Mouse (Mus musculus): ENCODE measurements at regions not wholly inside any gene's neighbourhood (a gene's known extent, or its start where the extent isn't known, plus 50 kb on each side); places are given as distances from the start of the nearest gene placed in this dataset.

DNA sequence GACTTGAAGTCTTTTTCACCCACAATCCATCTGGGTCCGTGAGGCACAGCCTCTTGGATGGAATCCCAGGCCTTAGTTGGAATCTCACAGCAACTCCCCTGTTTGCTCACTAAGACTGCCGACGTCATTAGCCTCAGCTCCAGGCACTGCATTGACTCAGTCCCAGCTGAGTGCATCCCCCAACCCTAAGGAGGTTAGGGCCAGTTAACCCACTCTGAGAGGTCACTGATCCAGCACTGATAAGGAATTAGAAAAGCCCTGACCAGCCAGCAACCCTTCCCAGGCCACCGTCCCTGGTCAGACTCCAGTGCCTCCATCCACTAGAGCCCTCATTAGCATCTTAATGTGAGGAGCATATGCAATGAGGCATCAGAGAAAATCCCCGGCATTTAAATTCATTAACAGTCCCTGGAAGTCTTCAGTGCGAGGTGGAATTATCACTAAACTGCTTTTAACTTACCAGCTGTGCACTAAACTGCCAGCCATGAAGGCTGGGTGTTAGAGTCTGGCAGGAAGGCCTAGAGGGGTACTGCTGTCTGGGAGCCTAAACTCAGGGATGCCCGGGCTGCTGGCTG lies 184.2 kb downstream of the Cct6b start:
- no peak for DNase-seq

DNA sequence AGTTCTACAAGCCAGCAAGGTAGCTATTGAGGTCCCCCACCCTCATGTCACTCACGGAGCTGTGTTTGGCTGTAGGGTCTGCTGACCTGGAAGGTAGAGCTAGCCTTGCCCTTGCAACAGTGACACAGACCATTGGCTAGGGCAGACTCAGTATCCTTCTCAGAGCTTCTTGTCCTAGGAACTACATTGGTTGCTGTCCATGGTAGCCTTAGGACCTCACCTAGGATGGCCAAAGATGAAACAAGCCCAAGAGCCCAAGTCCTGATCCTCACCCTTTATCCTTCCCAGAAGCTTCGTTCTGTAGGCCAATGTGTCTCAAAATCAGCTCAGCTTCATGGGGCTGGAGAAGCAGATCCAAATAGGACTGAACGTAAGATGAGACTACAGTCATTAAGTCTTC lies 187.3 kb downstream of the Tmem132e start:
- DNase-seq = no peak

DNA sequence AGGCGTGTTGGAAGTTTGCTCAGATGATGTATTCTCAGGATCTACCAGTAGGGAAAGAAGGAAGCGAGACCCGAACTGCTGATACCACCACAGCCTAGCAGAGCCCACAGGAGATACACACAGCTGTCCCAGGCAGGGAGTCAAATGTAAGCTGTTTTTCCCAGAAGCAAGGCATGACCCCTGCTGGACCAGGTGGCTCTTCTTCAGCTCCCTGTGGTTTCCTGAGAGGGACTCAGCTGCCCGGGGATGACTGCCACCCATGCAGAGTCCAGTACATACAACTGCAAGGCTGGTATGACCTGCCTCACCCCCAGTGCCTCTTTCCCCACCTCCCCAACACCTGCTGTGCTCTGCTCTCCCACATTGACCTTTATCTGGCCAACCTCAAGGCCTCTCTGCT lies 184.4 kb downstream of the Tmem132e start:
- no peak for DNase-seq

DNA sequence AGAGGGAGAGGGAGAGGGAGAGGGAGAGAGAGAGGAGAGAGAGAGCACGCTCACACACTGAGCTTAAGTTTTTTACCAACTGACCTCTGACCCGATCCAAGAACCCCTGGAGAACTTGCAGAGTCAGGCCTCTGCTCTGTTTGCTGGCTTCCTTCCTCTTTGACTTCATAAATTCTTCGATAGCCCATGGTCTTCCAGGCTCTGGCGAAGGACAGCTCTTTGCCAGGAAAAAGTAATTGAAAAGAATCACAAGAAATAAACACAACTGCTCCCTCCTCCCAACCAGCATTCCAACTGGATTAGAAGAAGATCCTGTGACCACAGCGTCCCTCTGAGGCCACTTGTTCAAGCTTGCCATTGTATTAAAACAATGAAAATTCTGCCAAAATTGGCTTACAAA lies 182.8 kb downstream of the Tmem132e start:
- no peak for DNase-seq

DNA sequence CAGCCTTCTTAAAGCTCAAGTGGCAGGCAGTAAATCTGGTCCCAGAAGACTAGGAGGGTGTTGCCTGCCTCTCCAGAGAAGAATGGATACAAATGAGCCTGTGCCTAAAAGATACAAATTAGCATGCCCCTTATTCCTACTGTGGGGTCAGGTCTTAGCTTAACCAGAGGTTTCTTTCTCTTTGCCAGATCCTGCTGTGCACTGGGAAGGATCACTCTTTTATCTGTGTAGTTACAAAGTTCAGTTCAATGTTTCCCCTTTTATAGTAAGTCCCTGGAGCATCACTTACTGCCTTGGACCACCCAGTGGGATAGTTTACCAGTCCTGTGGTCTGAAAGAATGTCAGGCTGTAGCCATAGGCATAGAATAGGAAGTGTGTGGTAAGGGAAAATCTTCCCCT lies 181.1 kb downstream of the Tmem132e start:
- DNase-seq = no peak

DNA sequence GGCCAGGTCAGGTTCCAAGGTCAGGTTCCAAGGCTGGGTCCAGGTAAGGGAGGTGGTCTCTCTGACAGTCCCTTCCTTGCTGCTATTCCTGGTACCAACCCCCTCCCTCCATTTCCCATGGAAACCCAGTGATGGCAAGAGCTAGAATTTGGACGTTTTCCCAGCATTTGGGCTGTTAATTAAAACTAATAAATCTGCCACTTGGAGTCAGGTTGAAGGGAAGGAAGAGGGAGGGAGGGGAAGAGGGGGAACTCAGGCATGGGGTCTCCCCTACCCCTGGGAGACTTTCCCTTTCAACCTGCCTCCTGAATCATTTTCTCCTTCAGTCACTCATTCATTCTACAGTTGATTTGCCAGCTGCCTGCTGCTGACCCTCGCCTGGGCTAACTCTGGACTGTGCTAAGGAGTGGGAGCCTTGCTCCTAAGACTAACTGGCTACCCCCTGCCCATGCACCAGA lies 179.5 kb downstream of the Tmem132e start:
- DNase-seq = no peak

DNA sequence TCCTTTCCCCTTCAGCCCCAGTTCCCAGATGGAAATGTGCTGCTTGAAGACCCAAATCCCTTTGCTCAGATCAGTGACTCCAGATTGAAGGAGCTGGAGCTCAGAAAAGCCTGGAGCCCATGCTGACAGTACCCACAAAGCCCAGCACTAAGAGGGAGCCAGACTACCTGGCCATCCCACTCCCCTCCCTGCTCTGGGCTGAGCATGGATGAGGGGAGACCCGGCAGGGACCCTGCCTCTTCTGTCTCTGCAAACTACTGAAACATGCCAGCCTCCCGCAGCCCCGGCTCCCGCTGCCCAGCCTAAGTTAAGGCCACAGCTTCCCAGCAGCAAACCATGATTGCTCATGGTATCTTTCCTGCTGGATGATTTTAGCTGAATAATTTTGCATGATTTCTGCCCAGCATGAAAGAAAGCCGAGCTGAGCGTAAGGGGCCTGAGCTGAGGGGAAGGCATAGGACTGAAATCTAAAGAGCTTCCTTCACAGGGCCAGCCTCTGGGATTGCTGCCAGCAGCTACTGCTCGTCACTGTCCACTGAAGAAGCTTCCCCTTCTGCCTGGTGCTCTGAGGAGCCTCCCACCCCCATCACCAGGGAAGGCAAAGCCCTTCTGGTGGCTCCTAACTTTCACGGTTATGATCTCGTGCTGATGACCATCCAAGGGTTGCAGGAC lies 178.4 kb downstream of the Tmem132e start:
- DNase-seq = no peak

DNA sequence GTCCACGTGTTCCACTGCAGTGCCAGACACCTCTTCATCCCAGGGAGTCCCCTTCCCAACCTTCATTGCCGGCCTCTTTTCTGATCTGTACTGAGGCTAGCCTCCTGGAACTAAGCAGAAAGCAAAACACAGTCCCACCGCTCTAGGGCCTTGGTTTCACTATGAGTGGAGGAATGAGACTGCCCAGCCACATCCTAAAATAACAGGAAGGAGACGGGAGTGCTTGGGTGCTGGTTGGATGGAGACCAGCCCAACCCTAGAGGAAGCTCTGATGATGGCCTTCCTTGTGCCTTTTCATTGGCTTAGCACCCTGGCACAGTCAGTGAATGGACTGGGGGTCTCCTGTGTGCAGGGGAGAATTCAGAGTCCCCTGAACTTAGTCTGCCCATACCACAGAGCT lies 177.4 kb downstream of the Tmem132e start:
- DNase-seq = no peak

DNA sequence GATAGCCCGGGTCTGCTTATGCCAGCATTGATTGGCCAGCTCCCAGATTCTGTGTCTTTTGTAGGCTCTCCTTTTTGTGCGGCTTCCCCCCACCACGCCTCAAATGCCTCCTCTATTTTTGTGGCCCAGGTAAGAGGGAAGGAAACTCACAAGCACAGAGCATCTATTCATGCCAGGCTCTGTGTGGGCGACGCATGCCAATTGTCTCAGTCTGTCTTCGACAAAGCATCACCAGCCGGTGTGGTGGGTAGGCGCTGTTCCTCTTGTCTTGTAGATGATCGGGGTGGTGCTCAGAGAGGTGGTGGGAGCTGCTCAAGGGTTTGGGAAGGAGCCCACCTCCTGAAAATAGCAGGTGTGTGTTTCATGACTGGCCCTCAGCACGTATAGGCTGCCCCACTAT lies 175.5 kb downstream of the Tmem132e start:
- no peak for DNase-seq

DNA sequence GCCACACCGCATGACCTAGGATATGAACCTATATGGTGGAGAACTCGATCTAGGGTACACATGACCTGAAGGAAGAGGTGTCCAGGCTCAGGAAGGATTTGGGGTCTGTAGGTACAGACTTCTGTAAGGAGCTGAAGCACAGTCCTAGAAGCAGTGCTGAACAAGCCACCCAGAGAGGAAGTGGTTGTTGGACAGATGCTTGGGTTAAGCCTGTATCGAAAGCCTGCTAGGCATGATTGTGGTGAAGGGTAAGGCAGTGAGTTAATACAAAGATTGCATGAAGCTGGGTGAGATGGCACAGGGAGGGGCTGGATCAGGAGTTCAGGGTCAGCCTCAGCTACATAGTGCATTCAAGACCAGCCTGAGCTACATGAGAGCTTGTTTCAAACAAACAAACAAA lies 153.3 kb downstream of the Tmem132e start:
- DNase-seq = no peak

DNA sequence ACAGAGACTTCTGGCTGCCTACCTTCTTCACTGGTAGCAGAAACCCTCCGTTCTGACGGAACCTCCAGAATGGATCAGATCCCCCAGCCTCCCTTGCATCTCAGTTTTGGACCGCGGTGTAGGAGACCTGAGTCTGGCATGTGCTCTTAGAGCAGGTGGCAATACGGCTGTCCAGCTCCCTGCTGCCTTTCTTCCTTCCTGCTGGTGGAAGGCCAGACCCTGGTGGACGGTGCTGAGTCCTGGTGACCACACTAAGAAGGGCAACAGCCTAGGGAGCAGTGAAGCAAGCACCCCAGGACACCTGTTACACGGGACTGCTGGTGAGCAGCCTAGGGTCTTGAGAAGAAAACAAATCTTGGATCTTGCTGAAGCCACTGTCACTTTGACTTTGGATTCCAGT lies 152.7 kb downstream of the Tmem132e start:
- DNase-seq = no peak

DNA sequence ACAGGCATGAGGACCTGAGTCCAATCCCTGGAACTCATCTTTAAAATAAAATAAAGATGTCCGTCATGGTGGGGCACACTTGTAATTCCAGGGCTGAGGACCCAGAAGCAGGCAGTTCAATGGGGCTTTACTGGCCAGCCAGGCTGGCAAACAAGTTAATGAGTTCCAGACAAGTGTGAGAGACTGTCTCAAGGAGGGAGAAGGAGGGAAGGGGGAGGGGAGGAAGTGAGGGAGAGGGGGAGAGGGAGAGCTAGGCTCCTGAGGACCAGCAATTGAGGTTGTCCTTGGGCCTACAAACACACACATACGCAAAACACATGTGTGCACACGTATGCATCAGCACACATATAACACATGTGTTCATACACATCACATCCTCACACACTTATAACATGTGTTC lies 149.2 kb downstream of the Tmem132e start:
- no peak for DNase-seq

DNA sequence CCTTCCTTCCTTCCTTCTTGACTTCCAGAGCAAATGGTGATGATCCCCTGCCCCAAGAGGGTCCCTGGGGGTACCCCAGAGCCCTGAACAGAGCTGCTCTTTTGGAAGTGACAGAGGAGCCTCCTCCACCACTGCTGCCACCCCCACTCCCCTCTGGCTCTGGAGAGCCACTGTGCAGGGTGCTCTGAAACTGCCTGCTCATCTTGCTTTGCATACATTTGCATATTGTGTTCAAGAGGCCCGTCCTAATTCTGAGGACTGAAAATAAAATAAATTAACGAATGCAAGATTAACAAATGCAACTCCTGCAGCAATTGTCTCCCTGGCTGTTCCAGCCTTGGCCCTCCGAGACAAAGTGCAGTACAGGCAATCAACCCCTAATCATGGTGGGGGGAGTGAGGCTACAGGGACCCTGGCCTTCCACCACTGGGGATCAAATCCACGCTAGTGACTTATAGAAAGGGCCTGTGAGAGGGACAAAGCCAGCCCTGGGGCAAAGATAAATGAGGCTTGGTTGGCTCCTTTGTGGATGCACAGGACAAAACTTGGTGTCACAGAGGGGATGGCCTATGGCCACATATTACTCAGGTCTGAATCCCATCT lies 134.6 kb downstream of the Tmem132e start:
- no peak for DNase-seq

DNA sequence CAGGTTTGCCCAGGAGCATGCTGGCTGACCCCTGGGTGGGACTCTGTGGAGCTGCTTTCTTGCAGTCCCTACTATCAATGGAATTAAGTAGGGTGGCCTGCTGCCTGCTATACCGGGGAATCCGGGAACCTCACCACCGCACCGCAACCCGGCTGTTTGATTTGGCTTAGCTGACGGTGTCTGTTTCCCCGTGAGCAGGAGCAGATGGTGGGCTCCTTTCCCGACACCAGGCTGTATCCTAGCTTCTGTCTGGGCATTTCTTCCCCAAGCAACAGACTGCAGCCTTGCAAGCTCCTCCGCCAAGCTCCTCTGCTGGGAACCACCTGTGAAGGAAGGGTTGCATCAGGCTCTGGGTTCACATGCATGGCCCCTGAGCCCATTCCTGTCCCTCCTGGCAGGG lies 132.7 kb downstream of the Tmem132e start:
- DNase-seq = no peak

DNA sequence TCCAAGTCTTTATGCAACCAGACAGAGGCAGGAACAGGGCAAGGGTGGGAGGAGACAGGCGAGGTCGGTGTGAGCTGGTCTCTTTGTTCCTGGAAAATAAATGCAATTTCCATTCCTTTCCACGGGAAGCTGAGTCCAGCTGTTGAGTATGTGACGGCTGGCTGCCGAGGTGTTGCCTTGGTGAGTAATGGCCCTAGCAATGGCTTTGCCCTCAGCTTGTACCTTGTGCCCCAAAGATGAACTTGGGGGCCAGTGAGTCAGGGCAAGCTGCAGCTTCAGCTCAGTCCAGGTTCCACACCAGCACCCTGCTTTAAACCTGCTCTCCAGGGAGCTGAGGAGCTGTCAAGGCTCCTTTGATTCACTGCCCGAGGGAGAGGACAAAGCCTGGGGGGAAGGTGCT lies 130.0 kb downstream of the Tmem132e start:
- DNase-seq = no peak

DNA sequence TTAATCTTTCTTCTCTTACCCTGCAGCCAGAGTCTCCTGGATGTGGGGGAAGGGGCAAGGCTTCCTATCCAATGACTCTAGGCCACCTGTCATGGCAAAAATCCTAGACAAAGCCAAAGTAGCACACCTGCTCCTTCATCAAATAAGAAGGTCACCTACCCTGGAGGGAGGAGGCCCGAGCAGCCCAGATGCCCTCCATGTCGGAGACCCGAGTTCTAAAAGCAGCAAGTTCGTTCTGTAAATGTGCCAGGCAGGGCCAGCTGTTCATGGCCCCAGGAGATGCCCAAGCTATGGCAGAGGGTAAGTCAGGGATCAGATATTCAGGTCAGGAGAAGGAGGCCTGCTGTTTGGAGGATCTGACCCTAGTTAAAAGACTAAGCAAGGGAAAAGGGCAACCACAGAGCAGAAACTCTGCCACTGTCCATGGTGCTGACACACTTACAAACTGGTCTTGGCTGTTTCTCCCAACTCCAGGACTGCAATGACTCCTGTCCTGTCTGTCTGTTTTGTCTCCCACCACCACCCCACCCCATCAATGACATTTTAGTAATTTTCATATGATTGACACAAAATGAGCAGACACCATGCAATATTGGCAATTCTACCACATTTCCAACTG lies 125.9 kb downstream of the Tmem132e start:
- peak; percentile 35 for DNase-seq

DNA sequence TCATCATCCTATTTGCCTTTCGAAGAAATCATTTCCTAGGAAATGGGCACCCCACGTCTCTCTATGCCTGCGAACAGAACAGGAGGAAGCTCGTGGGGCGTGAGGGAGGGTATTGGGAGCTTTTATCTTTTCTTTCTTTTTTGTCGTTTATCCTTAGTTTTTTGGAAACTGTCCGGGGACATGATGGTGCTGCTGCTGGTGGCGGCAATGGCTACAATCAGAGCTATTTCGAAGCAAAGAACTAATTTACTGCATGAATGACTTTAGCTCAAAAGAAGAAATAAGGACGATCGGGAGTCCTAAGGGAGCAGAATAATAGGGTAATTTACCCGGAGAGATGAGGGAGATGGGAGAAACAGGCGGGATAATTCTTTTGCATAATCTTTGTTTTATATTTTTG lies 119.9 kb downstream of the Tmem132e start:
- DNase-seq = no peak
